Mouse (Mus musculus): ENCODE measurements around the gene Dpysl5.

The Dpysl5 gene

DNA sequence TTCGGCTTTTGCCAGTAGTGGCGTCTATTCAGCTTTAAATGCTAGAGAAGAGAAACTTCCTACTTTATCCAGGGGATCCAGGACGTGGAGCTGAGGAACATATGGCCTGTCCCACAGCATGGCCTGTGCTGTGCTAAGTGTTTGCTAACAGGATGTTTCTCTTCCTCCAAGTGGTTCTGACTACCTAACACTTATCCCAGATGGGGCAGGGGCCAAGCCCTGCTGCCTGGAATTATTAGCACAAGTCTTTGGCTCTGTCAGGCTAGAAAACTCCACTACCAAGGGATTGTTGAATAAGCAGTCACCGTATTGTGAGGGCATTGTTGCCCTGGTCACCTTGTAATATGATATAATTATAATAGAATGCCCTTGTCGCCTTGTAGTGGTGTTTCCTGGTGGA lies 111.3 kb downstream of the Dpysl5 start:
- no peak for DNase-seq (ENCODE audit: low spot score in 2 of 2)

GRCm38 (mm10) chr5:30823091-30823490 lies 111.7 kb downstream of the Dpysl5 start:
- DNase-seq (ENCODE audit: low spot score in 2 of 2) = no peak

DNA sequence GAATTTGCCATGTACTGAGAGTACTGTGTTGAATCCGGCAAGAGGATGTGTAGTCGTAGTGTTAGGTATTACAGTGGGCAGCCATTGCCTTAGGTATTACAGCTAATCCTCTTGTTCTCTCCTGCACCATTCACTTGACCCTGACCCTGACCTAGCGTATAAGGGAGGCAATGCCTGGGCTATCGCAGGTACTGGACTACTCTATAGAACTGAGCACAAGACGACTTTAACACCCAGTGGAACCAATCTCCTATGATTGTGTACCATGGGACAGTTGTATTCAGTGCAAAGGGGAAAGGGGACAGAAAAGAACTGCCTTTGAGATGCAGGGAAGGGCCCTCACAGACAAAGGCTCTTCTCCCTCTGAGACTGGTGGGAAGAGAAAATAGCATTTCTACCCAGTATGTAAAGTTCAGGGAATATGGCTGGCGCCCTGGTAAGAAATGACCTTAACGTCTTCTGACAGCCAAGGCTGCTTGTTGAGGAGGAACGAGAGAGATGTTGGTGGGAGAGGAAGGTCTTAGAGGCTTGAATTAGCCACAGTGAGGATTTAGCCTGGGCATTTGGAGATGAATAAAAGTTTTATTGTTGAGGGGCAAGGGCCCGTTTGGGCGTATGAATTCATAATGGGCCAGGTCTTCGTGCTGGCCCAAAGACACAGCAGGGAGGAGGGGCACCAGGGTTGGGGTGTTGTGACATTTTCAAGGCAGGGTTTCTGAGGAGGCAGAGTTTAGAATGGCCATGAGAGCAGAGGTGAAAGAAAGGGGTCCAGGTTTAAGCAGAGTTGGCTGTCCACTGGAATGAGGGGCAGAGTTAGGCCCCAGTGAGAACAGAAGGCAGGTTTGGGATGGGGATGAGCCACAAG lies 113.0 kb downstream of the Dpysl5 start:
- no peak for DNase-seq (ENCODE audit: low spot score in 2 of 2)

DNA sequence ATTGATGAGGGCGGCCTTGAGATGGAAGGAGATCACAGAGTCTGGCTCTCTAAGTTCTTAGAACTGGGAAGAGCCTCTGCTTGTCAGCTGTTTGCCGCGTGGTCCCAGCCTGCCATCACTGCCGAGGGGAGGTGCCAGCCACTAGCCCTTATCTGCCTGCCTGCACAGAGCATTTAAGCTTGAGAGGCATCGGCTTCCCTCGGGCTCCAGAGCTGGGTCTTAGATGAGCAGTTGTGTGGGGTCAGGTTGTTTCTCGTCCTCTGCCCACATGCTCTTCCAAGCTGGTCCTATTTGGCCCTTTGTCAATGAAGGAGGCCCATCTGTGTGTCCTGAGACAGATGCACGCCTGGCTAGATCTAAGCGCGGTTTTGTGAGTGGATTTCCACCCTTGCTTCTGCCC lies 113.8 kb downstream of the Dpysl5 start:
- DNase-seq (ENCODE audit: low spot score in 2 of 2) = no peak

DNA sequence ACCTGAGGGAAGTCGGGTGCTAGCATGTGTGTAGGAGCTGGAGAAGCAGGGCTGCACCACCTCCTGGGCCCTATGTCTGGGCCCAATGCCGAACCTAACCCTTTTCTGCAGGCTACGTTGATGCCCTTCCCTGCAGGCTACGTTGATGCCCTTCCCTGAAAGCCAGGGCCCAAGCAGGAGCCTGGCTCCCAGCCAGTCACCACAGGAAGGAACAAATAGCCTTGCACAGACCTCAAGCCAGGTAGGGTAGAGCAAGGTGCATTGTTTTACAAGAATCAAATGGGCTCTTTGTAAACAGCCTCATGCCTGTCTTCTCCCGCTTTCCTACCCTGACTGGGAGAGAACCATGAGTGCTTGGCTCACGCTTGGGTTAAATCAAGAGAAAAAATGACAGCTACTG lies 114.5 kb downstream of the Dpysl5 start:
- DNase-seq (ENCODE audit: low spot score in 2 of 2) = no peak

DNA sequence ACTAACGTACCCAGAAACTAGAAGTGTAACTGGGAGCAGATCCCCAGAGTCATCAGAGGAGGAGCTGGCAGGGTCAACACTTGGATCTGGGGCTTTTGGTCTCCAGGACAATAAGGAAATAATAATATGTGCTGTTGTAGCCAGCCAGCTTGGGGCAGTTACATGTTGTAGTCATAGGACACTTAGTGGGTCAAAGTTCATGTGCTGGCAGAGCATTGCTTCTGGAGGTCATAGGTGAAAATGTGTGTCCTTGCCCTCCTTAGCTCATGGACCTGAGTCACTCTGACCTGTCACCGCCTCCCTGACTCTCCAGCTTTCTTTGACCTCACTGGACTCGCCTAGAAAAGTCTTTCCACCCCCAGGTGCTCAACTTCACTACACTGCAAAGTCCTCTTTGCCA lies 122.1 kb downstream of the Dpysl5 start:
- no peak for DNase-seq (ENCODE audit: low spot score in 2 of 2)

- no peak for DNase-seq (ENCODE audit: low spot score in 2 of 2)
Observed at GRCm38 (mm10) chr5:30839731-30840130, 128.4 kb downstream of the Dpysl5 start.

GRCm38 (mm10) chr5:30841896-30842295 lies 130.5 kb downstream of the Dpysl5 start:
- DNase-seq (ENCODE audit: low spot score in 2 of 2) = no peak

All from left cerebral cortex, adult 9 months (tissue).